Mouse (Mus musculus) lung, embryonic 14.5 days (tissue): ENCODE measurements around the gene Ttc34. TPM values are rescaled to one million over a fixed set of nuclear protein-coding genes. Genes with fewer than 3 reads are reported as not detected.
A peak's percentile ranks its signal among the peaks of the same experiment; 100 is the strongest.

Experiments
- ATAC-seq: fragments of 200-750 bp; cut with Nextera tagmentation; 2 replicates; pipeline ENCODE4 v1.8.0; 2017; ENCODE audit warnings: mild to moderate bottlenecking, moderate TSS enrichment, moderate library complexity; ENCODE audit not compliant: insufficient read depth
- DNase-seq: peaks from one replicate; pipeline ENCODE4 v3.0.0-alpha.2; 2015
- H3K27ac ChIP-seq: fragments of 300-500 bp; sonication (generic); 2 replicates; pipeline ENCODE4 v1.5.1; 2014; ENCODE audit warnings: low read depth, mild to moderate bottlenecking, moderate library complexity
- H3K27me3 ChIP-seq: fragments of 300-500 bp; sonication (generic); 2 replicates; pipeline ENCODE4 v1.6.1; 2014; ENCODE audit warnings: low read length, control low read depth; ENCODE audit not compliant: insufficient read depth
- H3K36me3 ChIP-seq: fragments of 300-500 bp; sonication (generic); 2 replicates; pipeline ENCODE4 v1.6.1; 2014; ENCODE audit warnings: control low read depth; ENCODE audit not compliant: insufficient read depth
- H3K4me1 ChIP-seq: fragments of 300-500 bp; sonication (generic); 2 replicates; pipeline ENCODE4 v1.6.1; 2014; ENCODE audit warnings: antibody characterized with exemption, control low read depth; ENCODE audit not compliant: insufficient read depth
- H3K4me2 ChIP-seq: fragments of 300-500 bp; sonication (generic); 2 replicates; pipeline ENCODE4 v1.6.1; 2014; ENCODE audit warnings: mild to moderate bottlenecking
- H3K4me3 ChIP-seq: fragments of 300-500 bp; sonication (generic); 2 replicates; pipeline ENCODE4 v1.5.1; 2014; ENCODE audit warnings: low read depth, low read length
- H3K9ac ChIP-seq: fragments of 300-500 bp; sonication (generic); 2 replicates; pipeline ENCODE4 v1.6.1; 2014
- H3K9me3 ChIP-seq: fragments of 300-500 bp; sonication (generic); 2 replicates; pipeline ENCODE4 v1.6.1; 2016; ENCODE audit warnings: low read depth, low read length, control low read depth
- CTCF ChIP-seq: IDR thresholded peaks from 2 replicates; pipeline ENCODE4 v1.5.1; 2016; ENCODE audit warnings: antibody characterized with exemption, low read depth
- WGBS: fragments of 180-500 bp; shearing (Covaris S2); extraction: QIAGEN DNeasy Blood & Tissue Kit; methylation state at CpG from one replicate; pipeline ENCODE4 v1.1.7; 2014; 5-methylcytosine and 5-hydroxymethylcytosine counted together
- polyA plus RNA-seq: library from polyadenylated mRNA; unstranded; fragments of >200 nt; fragmentation: Nextera tagmentation; extraction: Ambion mirVana; gene quantifications from 2 replicates; pipeline ENCODE4 v1.2.1, GENCODE M21; 2014

Gene Ttc34
- polyA plus RNA-seq, 1 experiment from 2014 or later: 0.30 TPM

GRCm38 (mm10) chr4:154857366-154858240 is 20.3 kb downstream of the Ttc34 start:
- ATAC-seq (no peak), DNase-seq (no peak)
- H3K36me3 ChIP-seq: no peaks in the 10 kb centered on the region
- H3K9me3 ChIP-seq: no peaks in the 10 kb centered on the region
- H3K4me2 ChIP-seq: no peak overlapping the region
- no peak overlapping the region for H3K4me3 ChIP-seq
- no peak overlapping the region for H3K9ac ChIP-seq
- peaks cover 39% of the 10 kb centered on the region for H3K27me3 ChIP-seq
- H3K4me1 ChIP-seq: no peaks in the 10 kb centered on the region
- WGBS: 71% methylated on average over 10 of the region's 10 CpGs
- no peak overlapping the region for H3K27ac ChIP-seq
- no peak for TF ChIP-seq CTCF

GRCm38 (mm10) chr4:154858601-154859000 is 21.3 kb downstream of the Ttc34 start:
- DNase-seq (no peak), ATAC-seq (no peak)
- Histone ChIP-seq H3K4me2 (no peak overlapping the region), H3K27ac (no peak overlapping the region), H3K9ac (no peak overlapping the region), H3K27me3 (peaks cover 35% of the 10 kb centered on the region), H3K4me1 (0 out of 2 replicates have a peak, but pooled peaks cover under 1% of the 10 kb centered on the region), H3K4me3 (no peak overlapping the region), H3K9me3 (no peaks in the 10 kb centered on the region), H3K36me3 (no peaks in the 10 kb centered on the region)
- TF ChIP-seq CTCF: no peak
- WGBS: 67% methylated on average over 3 of the region's 3 CpGs

- Histone ChIP-seq H3K4me1 (peaks cover 8% of the 10 kb centered on the region; the same call in 1 of the 2 replicates), H3K9me3 (no peaks in the 10 kb centered on the region), H3K9ac (no peak overlapping the region), H3K27ac (no peak overlapping the region), H3K27me3 (peaks cover 8% of the 10 kb centered on the region; the same call in 1 of the 2 replicates), H3K4me3 (no peak overlapping the region), H3K36me3 (no peaks in the 10 kb centered on the region), H3K4me2 (no peak overlapping the region)
- WGBS: 65% methylated on average over 5 of the region's 5 CpGs
- ATAC-seq (no peak), DNase-seq (no peak)
- no peak for TF ChIP-seq CTCF
Observed at GRCm38 (mm10) chr4:154861967-154862366, 24.7 kb downstream of the Ttc34 start.

GRCm38 (mm10) chr4:154863436-154863935 is 26.2 kb downstream of the Ttc34 start:
- peak; percentile 2; the same call in 1 of the 2 replicates for ATAC-seq
- Histone ChIP-seq H3K27me3 (no peaks in the 10 kb centered on the region), H3K4me3 (no peak overlapping the region), H3K27ac (peak overlapping the region; percentile 87), H3K9ac (no peak overlapping the region; the same call in 1 of the 2 replicates), H3K36me3 (no peaks in the 10 kb centered on the region), H3K4me1 (peaks cover 8% of the 10 kb centered on the region; the same call in 1 of the 2 replicates), H3K4me2 (peak overlapping the region; percentile 65; the same call in 1 of the 2 replicates), H3K9me3 (no peaks in the 10 kb centered on the region)
- DNase-seq: no peak
- 69% methylated on average over 3 of the region's 3 CpGs for WGBS
- TF ChIP-seq CTCF: no peak

GRCm38 (mm10) chr4:154864271-154864771 is 27.1 kb downstream of the Ttc34 start:
- TF ChIP-seq CTCF: peak; percentile 59
- Histone ChIP-seq H3K27ac (peak overlapping the region; percentile 87), H3K27me3 (no peaks in the 10 kb centered on the region), H3K4me3 (peak overlapping the region; percentile 34), H3K36me3 (no peaks in the 10 kb centered on the region), H3K4me1 (peaks cover 8% of the 10 kb centered on the region; the same call in 1 of the 2 replicates), H3K4me2 (peak overlapping the region; percentile 65), H3K9ac (peak overlapping the region; percentile 52), H3K9me3 (no peaks in the 10 kb centered on the region)
- under 1% methylated on average over 18 of the region's 18 CpGs for WGBS
- ATAC-seq (peak; percentile 91), DNase-seq (peak; percentile 99)

- H3K36me3 ChIP-seq: no peaks in the 10 kb centered on the region
- no peaks in the 10 kb centered on the region for H3K9me3 ChIP-seq
- WGBS: 78% methylated on average over 18 of the region's 18 CpGs
- H3K4me3 ChIP-seq: no peak overlapping the region
- no peaks in the 10 kb centered on the region for H3K27me3 ChIP-seq
- H3K4me2 ChIP-seq: peak overlapping the region; percentile 65
- TF ChIP-seq CTCF: no peak
- H3K4me1 ChIP-seq: peaks cover 8% of the 10 kb centered on the region; the same call in 1 of the 2 replicates
- DNase-seq (no peak), ATAC-seq (peak; percentile 23; the same call in 1 of the 2 replicates)
- peak overlapping the region; percentile 87; the same call in 1 of the 2 replicates for H3K27ac ChIP-seq
- peak overlapping the region; percentile 52 for H3K9ac ChIP-seq
Observed at GRCm38 (mm10) chr4:154864961-154865760, 27.9 kb downstream of the Ttc34 start.
